9 mouse cellular contexts compared by ENCODE assay signal in the genomic region with DNA sequence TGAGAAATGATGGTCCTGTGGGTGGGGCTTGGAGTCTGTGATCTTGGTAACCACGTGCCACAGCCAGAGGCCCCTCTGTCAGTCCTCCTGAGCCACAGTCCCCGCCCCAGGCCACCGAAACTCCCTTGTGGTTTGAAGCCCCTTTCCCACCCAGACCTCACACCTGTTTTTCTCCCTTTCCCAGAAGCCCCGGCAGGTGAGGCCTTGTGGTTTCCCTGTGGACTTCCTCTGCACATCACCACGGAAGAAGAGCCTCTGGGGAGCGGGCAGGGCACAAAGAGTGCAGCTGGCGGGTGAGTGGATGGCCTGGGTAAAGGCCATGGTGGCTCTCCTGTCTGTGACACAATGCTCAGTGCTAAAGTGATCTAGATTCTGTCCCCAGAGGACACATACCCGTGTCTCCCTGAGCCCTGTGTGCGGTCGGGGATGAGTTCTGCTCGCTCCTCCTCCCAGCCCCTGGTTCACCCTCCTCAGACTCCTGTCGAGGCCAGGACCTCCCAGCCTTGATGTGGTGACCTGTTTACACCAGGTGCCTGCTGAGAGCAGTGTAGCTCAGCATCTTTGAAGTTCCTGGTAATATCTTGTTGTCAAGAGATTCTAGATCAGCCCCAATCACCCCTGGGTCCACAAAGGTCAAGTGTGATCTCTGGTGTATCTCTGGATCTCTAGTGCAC. TPM values are rescaled to one million over a fixed set of nuclear protein-coding genes. Genes with fewer than 3 reads are reported as not detected.
A peak's percentile ranks its signal among the peaks of the same experiment; 100 is the strongest.
DNase-seq lines count a peak whose midpoint lies in the region; ATAC-seq and TF ChIP-seq lines count a peak whose summit lies in the region.
"Had no signal": no experiment of that assay in that cellular context is flagged by ENCODE, and none has a peak within 500 bp of the region (broad histone marks: within the 10 kb centered on the region; RNA-seq: fewer than 3 reads in every experiment).

No protein-coding gene starts in this region.

- TF ChIP-seq POLR2A in cerebellum, adult 2 months (IDR thresholded peaks at IDR 0.05; ENCODE audit: borderline replicate concordance, insufficient read depth, low read length), result no peak
- no peak for TF ChIP-seq POLR2A in myocyte (IDR thresholded peaks at IDR 0.05; ENCODE audit: insufficient read length, low read depth)

- H3K79me2 ChIP-seq in myocyte (ENCODE audit: control insufficient read depth, insufficient read depth), result no peaks in the 10 kb centered on the region

- DNase-seq in cerebellum, adult 2 months, result peak in 1 of 2 experiments; percentile 33
- no peak for DNase-seq in cerebellum, postnatal 36 days
- DNase-seq in stomach, postnatal 0 days (ENCODE audit: low spot score), result no peak
- DNase-seq in thymus, postnatal 4 days, result peak; percentile 90
- no peak for DNase-seq in adrenal gland, postnatal 36 days
- no peak for DNase-seq in forebrain, embryonic 14.5 days (ENCODE audit: low spot score)

- peaks cover 16% of the 10 kb centered on the region; the same call in 1 of the 2 replicates for H3K4me1 ChIP-seq in cerebellum, adult 2 months (ENCODE audit: control insufficient read depth, insufficient read depth, low read length)
- H3K4me1 ChIP-seq in stomach, embryonic 14.5 days (ENCODE audit: control insufficient read depth, insufficient read depth, low read length), result 0 out of 2 replicates have a peak, but pooled peaks cover 7% of the 10 kb centered on the region
- no peaks in the 10 kb centered on the region for H3K4me1 ChIP-seq in stomach, postnatal 0 days (replicated peaks; ENCODE audit: control insufficient read depth, insufficient read depth)
- no peaks in the 10 kb centered on the region; the same call in 1 of the 2 replicates for H3K4me1 ChIP-seq in forebrain, embryonic 14.5 days (ENCODE audit: control insufficient read depth, insufficient read depth, low read length)

- H3K27ac ChIP-seq in cerebellum, adult 2 months (ENCODE audit: insufficient read depth, low read length), result 0 out of 2 replicates have a peak overlapping the region, but pooled peaks have one; percentile 12
- H3K27ac ChIP-seq in stomach, embryonic 14.5 days (ENCODE audit: low read length), result no peak overlapping the region
- H3K27ac ChIP-seq in stomach, postnatal 0 days (replicated peaks), result no peak overlapping the region
- H3K27ac ChIP-seq in forebrain, embryonic 14.5 days (ENCODE audit: low read depth, low read length), result no peak overlapping the region

- H3K4me2 ChIP-seq in stomach, embryonic 14.5 days (replicated peaks; ENCODE audit: low read depth, low read length), result 0 out of 2 replicates have a peak overlapping the region, but pooled peaks have one; percentile 87
- no peak overlapping the region for H3K4me2 ChIP-seq in stomach, postnatal 0 days (replicated peaks; ENCODE audit: low read depth)
- peak overlapping the region; percentile 18 for H3K4me2 ChIP-seq in myocyte (ENCODE audit: low read depth)
- H3K4me2 ChIP-seq in forebrain, embryonic 14.5 days (ENCODE audit: low read length), result no peak overlapping the region; the same call in 1 of the 2 replicates

- no peaks in the 10 kb centered on the region for H3K27me3 ChIP-seq in cerebellum, adult 2 months (ENCODE audit: control insufficient read depth, insufficient read depth, low read length)
- no peaks in the 10 kb centered on the region for H3K27me3 ChIP-seq in stomach, embryonic 14.5 days (ENCODE audit: control insufficient read depth, insufficient read depth, low read length)
- H3K27me3 ChIP-seq in stomach, postnatal 0 days (ENCODE audit: control insufficient read depth, insufficient read depth, low read length), result no peaks in the 10 kb centered on the region
- H3K27me3 ChIP-seq in myocyte (ENCODE audit: control insufficient read depth, insufficient read depth, insufficient read length), result no peaks in the 10 kb centered on the region
- no peaks in the 10 kb centered on the region for H3K27me3 ChIP-seq in forebrain, embryonic 14.5 days (replicated peaks; ENCODE audit: control insufficient read depth, insufficient read depth, low read length)

- no peaks in the 10 kb centered on the region for H3K9me3 ChIP-seq in stomach, embryonic 14.5 days (ENCODE audit: control insufficient read depth, low read depth, low read length)
- H3K9me3 ChIP-seq in stomach, postnatal 0 days (ENCODE audit: control insufficient read depth, low read length), result no peaks in the 10 kb centered on the region
- no peaks in the 10 kb centered on the region for H3K9me3 ChIP-seq in forebrain, embryonic 14.5 days (replicated peaks; ENCODE audit: control insufficient read depth, low read length)

- no peak overlapping the region for H3K9ac ChIP-seq in stomach, embryonic 14.5 days (replicated peaks; ENCODE audit: low read depth, low read length)
- H3K9ac ChIP-seq in stomach, postnatal 0 days (ENCODE audit: low read length), result no peak overlapping the region
- no peak overlapping the region; the same call in 1 of the 2 replicates for H3K9ac ChIP-seq in forebrain, embryonic 14.5 days (ENCODE audit: low read length)

- no peak overlapping the region for H3K4me3 ChIP-seq in cerebellum, adult 2 months (replicated peaks; ENCODE audit: insufficient read depth, low read depth, low read length)
- H3K4me3 ChIP-seq in stomach, embryonic 14.5 days (ENCODE audit: low read depth, low read length), result no peak overlapping the region
- H3K4me3 ChIP-seq in stomach, postnatal 0 days (ENCODE audit: low read depth, low read length), result no peak overlapping the region
- peak overlapping the region; percentile 25 for H3K4me3 ChIP-seq in myocyte
- no peak overlapping the region for H3K4me3 ChIP-seq in forebrain, embryonic 14.5 days (ENCODE audit: low read depth, low read length)

- no peak overlapping the region for H3ac ChIP-seq in myocyte (ENCODE audit: control insufficient read depth, insufficient read length)

- no peaks in the 10 kb centered on the region for H3K36me3 ChIP-seq in stomach, embryonic 14.5 days (ENCODE audit: control insufficient read depth, insufficient read depth, low read length)
- no peaks in the 10 kb centered on the region for H3K36me3 ChIP-seq in stomach, postnatal 0 days (ENCODE audit: control insufficient read depth, insufficient read depth, low read length)
- no peaks in the 10 kb centered on the region for H3K36me3 ChIP-seq in myocyte (ENCODE audit: control insufficient read depth, insufficient read depth)
- no peaks in the 10 kb centered on the region for H3K36me3 ChIP-seq in forebrain, embryonic 14.5 days (ENCODE audit: control insufficient read depth, insufficient read depth, low read length)

- no peak for TF ChIP-seq CTCF in cerebellum, adult 2 months (IDR thresholded peaks at IDR 0.05; ENCODE audit: borderline replicate concordance, insufficient read depth, low read depth, low read length)
- no peak for TF ChIP-seq CTCF in stomach, postnatal 0 days (IDR thresholded peaks at IDR 0.05; ENCODE audit: low read depth)

- ATAC-seq in stomach, embryonic 14.5 days (ENCODE audit: insufficient number of reproducible peaks, insufficient read depth, low FRiP score, low read depth), result no peak
- ATAC-seq in stomach, postnatal 0 days (ENCODE audit: low FRiP score, low TSS enrichment), result no peak
- no peak for ATAC-seq in forebrain, embryonic 14.5 days

- WGBS in cerebellum, adult 2 months, result 57% methylated on average over 12 of the region's 12 CpGs
- 61% methylated on average over 12 of the region's 12 CpGs for WGBS in stomach, embryonic 14.5 days
- WGBS in stomach, postnatal 0 days, result 62% methylated on average over 12 of the region's 12 CpGs
- 64% methylated on average over 12 of the region's 12 CpGs for WGBS in forebrain, embryonic 14.5 days

- TF ChIP-seq EP300 in stomach, postnatal 0 days (optimal IDR thresholded peaks at IDR 0.05), result no peak

TF ChIP-seq in myocyte, 11 proteins besides CTCF, POLR2A, EP300 and RAD21 (continues in another document):
- TF ChIP-seq POLR2AphosphoS2 (IDR thresholded peaks at IDR 0.05; ENCODE audit: insufficient read length, low read depth), result no peak
- TF ChIP-seq REST (IDR thresholded peaks at IDR 0.05; ENCODE audit: insufficient read depth, insufficient read length), result no peak
- TF ChIP-seq CEBPB (IDR thresholded peaks at IDR 0.05; ENCODE audit: insufficient read depth, poor library complexity, severe bottlenecking), result no peak

RNA-seq across cellular contexts. Expression of a gene that starts 1.2 kb away (rescaled TPM):
- polyA plus RNA-seq in cerebellum, adult 2 months (2012; rRNA removed), result 11.5 and 12.4 TPM in 2 replicates
- polyA plus RNA-seq in stomach, embryonic 14.5 days (2014; fragmentation: Nextera tagmentation; extraction: Ambion mirVana), result 5.8 and 6.4 TPM in 2 replicates
- 5.7 and 6.5 TPM in 2 replicates for polyA plus RNA-seq in stomach, postnatal 0 days (2015; fragmentation: Nextera tagmentation; extraction: Ambion mirVana)
- 2.5 TPM for polyA plus RNA-seq in myocyte (2012; fragmentation: generic; extraction: Trizol)
- total RNA-seq in adrenal gland, postnatal 36 days (2021), result 10 to 100 TPM; 10.3 to 13.3 TPM
- polyA plus RNA-seq in forebrain, embryonic 14.5 days (2014; fragmentation: Nextera tagmentation; extraction: Ambion mirVana), result 3.3 and 3.4 TPM in 2 replicates

RNA-seq across cellular contexts. Expression of a gene that starts 11.5 kb away (rescaled TPM):
- polyA plus RNA-seq in cerebellum, adult 2 months (2012; rRNA removed), result 0.10 and 0.16 TPM in 2 replicates
- not detected in 2 replicates for polyA plus RNA-seq in stomach, embryonic 14.5 days (2014; fragmentation: Nextera tagmentation; extraction: Ambion mirVana)
- not detected in 2 replicates for polyA plus RNA-seq in stomach, postnatal 0 days (2015; fragmentation: Nextera tagmentation; extraction: Ambion mirVana)
- not detected for polyA plus RNA-seq in myocyte (2012; fragmentation: generic; extraction: Trizol)
- total RNA-seq in adrenal gland, postnatal 36 days (2021), result not detected
- not detected in 2 replicates for polyA plus RNA-seq in forebrain, embryonic 14.5 days (2014; fragmentation: Nextera tagmentation; extraction: Ambion mirVana)
- total RNA-seq: heart, adult 18-20 months had no signal

RNA-seq across cellular contexts. Expression of a gene that starts 23.0 kb away (rescaled TPM):
- 0.86 and 1.2 TPM in 2 replicates for polyA plus RNA-seq in cerebellum, adult 2 months (2012; rRNA removed)
- polyA plus RNA-seq in stomach, embryonic 14.5 days (2014; fragmentation: Nextera tagmentation; extraction: Ambion mirVana), result 287 and 307 TPM in 2 replicates
- polyA plus RNA-seq in stomach, postnatal 0 days (2015; fragmentation: Nextera tagmentation; extraction: Ambion mirVana), result 67.0 and 91.7 TPM in 2 replicates
- 60.7 TPM for polyA plus RNA-seq in myocyte (2012; fragmentation: generic; extraction: Trizol)
- total RNA-seq in adrenal gland, postnatal 36 days (2021), result 1 to 10 TPM; 5.0 to 5.4 TPM
- 106 and 145 TPM in 2 replicates for polyA plus RNA-seq in forebrain, embryonic 14.5 days (2014; fragmentation: Nextera tagmentation; extraction: Ambion mirVana)

RNA-seq across cellular contexts. Expression of a gene that starts 46.2 kb away (rescaled TPM):
- polyA plus RNA-seq in cerebellum, adult 2 months (2012; rRNA removed), result 0.78 and 1.2 TPM in 2 replicates
- polyA plus RNA-seq in stomach, embryonic 14.5 days (2014; fragmentation: Nextera tagmentation; extraction: Ambion mirVana), result 133 and 149 TPM in 2 replicates
- 47.1 and 58.0 TPM in 2 replicates for polyA plus RNA-seq in stomach, postnatal 0 days (2015; fragmentation: Nextera tagmentation; extraction: Ambion mirVana)
- 52.8 TPM for polyA plus RNA-seq in myocyte (2012; fragmentation: generic; extraction: Trizol)
- total RNA-seq in adrenal gland, postnatal 36 days (2021), result 1 to 10 TPM; 7.9 to 8.8 TPM
- polyA plus RNA-seq in forebrain, embryonic 14.5 days (2014; fragmentation: Nextera tagmentation; extraction: Ambion mirVana), result 44.9 and 67.8 TPM in 2 replicates

RNA-seq across cellular contexts. Expression of a gene that starts 46.3 kb away (rescaled TPM):
- 3.4 and 3.8 TPM in 2 replicates for polyA plus RNA-seq in cerebellum, adult 2 months (2012; rRNA removed)
- polyA plus RNA-seq in stomach, embryonic 14.5 days (2014; fragmentation: Nextera tagmentation; extraction: Ambion mirVana), result 6.4 and 7.1 TPM in 2 replicates
- 5.7 and 7.7 TPM in 2 replicates for polyA plus RNA-seq in stomach, postnatal 0 days (2015; fragmentation: Nextera tagmentation; extraction: Ambion mirVana)
- 6.1 TPM for polyA plus RNA-seq in myocyte (2012; fragmentation: generic; extraction: Trizol)
- total RNA-seq in adrenal gland, postnatal 36 days (2021), result 1 to 10 TPM; 6.5 to 8.6 TPM
- 4.4 and 5.7 TPM in 2 replicates for polyA plus RNA-seq in forebrain, embryonic 14.5 days (2014; fragmentation: Nextera tagmentation; extraction: Ambion mirVana)

Comparison
In these comparisons a context has a peak if more than half of its experiments do, and no peak if none do; other contexts are left out.
1. H3K4me2 ChIP-seq: peak in stomach, embryonic 14.5 days (single experiment) and myocyte (single experiment); none in stomach, postnatal 0 days (single experiment) and forebrain, embryonic 14.5 days (single experiment).
2. RNA of a gene that starts 23.0 kb away (polyA plus RNA-seq): 287 to 307 TPM in stomach, embryonic 14.5 days, 106 to 145 TPM in forebrain, embryonic 14.5 days, 67.0 to 91.7 TPM in stomach, postnatal 0 days and 60.7 TPM in myocyte (single experiment); 0.86 to 1.2 TPM in cerebellum, adult 2 months; every median in the first group is over 10 times any median in the second.